Comparison of ENCODE assay signal across 18 mouse cellular contexts in genomic region chr4:66330600-66331285, GRCm38 (mm10).
A peak's percentile ranks its signal among the peaks of the same experiment; 100 is the strongest.
DNase-seq lines count a peak whose midpoint lies in the region; ATAC-seq and TF ChIP-seq lines count a peak whose summit lies in the region.
"Had no signal": no experiment of that assay in that cellular context is flagged by ENCODE, and none has a peak within 500 bp of the region (broad histone marks: within the 10 kb centered on the region; RNA-seq: fewer than 3 reads in every experiment).

No protein-coding gene starts in this region.

- no peak overlapping the region for H3K4me2 ChIP-seq in forebrain, embryonic 16.5 days (ENCODE audit: low read length)
- no peak overlapping the region for H3K4me2 ChIP-seq in intestine, embryonic 15.5 days (replicated peaks)
- no peak overlapping the region for H3K4me2 ChIP-seq in lung, postnatal 0 days (replicated peaks; ENCODE audit: low read depth, low read length)
- H3K4me2 ChIP-seq: embryonic facial prominence, embryonic 12.5 days; stomach, embryonic 15.5 days had no signal

- H3K27ac ChIP-seq in ES-Bruce4 (ENCODE audit: insufficient read depth, low read length) = 0 out of 2 replicates have a peak overlapping the region, but pooled peaks have one; percentile 54
- no peak overlapping the region for H3K27ac ChIP-seq in forebrain, embryonic 16.5 days (ENCODE audit: low read length)
- H3K27ac ChIP-seq in midbrain, embryonic 10.5 days (replicated peaks) = peak overlapping the region; percentile 75
- H3K27ac ChIP-seq in intestine, embryonic 15.5 days = no peak overlapping the region
- H3K27ac ChIP-seq in lung, postnatal 0 days (ENCODE audit: low read length) = no peak overlapping the region
- H3K27ac ChIP-seq: embryonic facial prominence, embryonic 12.5 days; left cerebral cortex, adult 2 months; stomach, embryonic 15.5 days had no signal

- peak; percentile 38 for DNase-seq in WW6 (ENCODE audit: low read depth, low spot score)
- DNase-seq in midbrain, embryonic 10.5 days (ENCODE audit: low spot score) = peak; percentile 44
- no peak for DNase-seq in lung, postnatal 36 days
- no peak for DNase-seq in T-cell, adult 2 months (ENCODE audit: low spot score)
- no peak for DNase-seq in lung, postnatal 0 days (ENCODE audit: low spot score)
- DNase-seq: cerebellum, adult 11-12 months; heart, postnatal 10 days; kidney, postnatal 36 days; lung, adult 2 months; right cerebral cortex, postnatal 25 days had no signal

- TF ChIP-seq EP300 in ES-Bruce4 (IDR thresholded peaks at IDR 0.05; ENCODE audit: insufficient read depth, low read depth, low read length) = peak; percentile 95
- no peak for TF ChIP-seq EP300 in lung, postnatal 0 days (IDR thresholded peaks at IDR 0.05)

- no peaks in the 10 kb centered on the region for H3K9me3 ChIP-seq in ES-Bruce4 (replicated peaks; ENCODE audit: control insufficient read depth, insufficient read depth, low read length, poor library complexity, severe bottlenecking)
- H3K9me3 ChIP-seq in forebrain, embryonic 16.5 days (ENCODE audit: control insufficient read depth, low read length) = no peaks in the 10 kb centered on the region
- H3K9me3 ChIP-seq in midbrain, embryonic 10.5 days (replicated peaks) = no peaks in the 10 kb centered on the region
- no peaks in the 10 kb centered on the region for H3K9me3 ChIP-seq in intestine, embryonic 15.5 days
- H3K9me3 ChIP-seq in lung, postnatal 0 days (ENCODE audit: low read length) = no peaks in the 10 kb centered on the region
- H3K9me3 ChIP-seq: embryonic facial prominence, embryonic 12.5 days; megakaryocyte, embryonic 14.5 days; stomach, embryonic 15.5 days had no signal

- no peak overlapping the region for H3K4me3 ChIP-seq in ES-Bruce4 (ENCODE audit: low read depth, low read length)
- H3K4me3 ChIP-seq in forebrain, embryonic 16.5 days (replicated peaks; ENCODE audit: low read length) = no peak overlapping the region
- H3K4me3 ChIP-seq in midbrain, embryonic 10.5 days = no peak overlapping the region
- H3K4me3 ChIP-seq in intestine, embryonic 15.5 days (replicated peaks) = no peak overlapping the region
- no peak overlapping the region for H3K4me3 ChIP-seq in lung, postnatal 0 days (ENCODE audit: low read depth, low read length)
- H3K4me3 ChIP-seq: embryonic facial prominence, embryonic 12.5 days; left cerebral cortex, adult 2 months; megakaryocyte, embryonic 14.5 days; stomach, embryonic 15.5 days had no signal

- peaks cover 3% of the 10 kb centered on the region for H3K27me3 ChIP-seq in ES-Bruce4 (ENCODE audit: control insufficient read depth, insufficient read depth, low read length, poor library complexity, severe bottlenecking)
- no peaks in the 10 kb centered on the region for H3K27me3 ChIP-seq in forebrain, embryonic 16.5 days (replicated peaks; ENCODE audit: control insufficient read depth, insufficient read depth, low read length)
- H3K27me3 ChIP-seq in midbrain, embryonic 10.5 days (ENCODE audit: low read depth, poor library complexity, severe bottlenecking) = no peaks in the 10 kb centered on the region
- no peaks in the 10 kb centered on the region for H3K27me3 ChIP-seq in intestine, embryonic 15.5 days (replicated peaks)
- no peaks in the 10 kb centered on the region for H3K27me3 ChIP-seq in lung, postnatal 0 days (replicated peaks; ENCODE audit: insufficient read depth, low read length)
- H3K27me3 ChIP-seq: embryonic facial prominence, embryonic 12.5 days; megakaryocyte, embryonic 14.5 days; stomach, embryonic 15.5 days had no signal

- ATAC-seq in forebrain, embryonic 16.5 days = peak; percentile 91
- no peak for ATAC-seq in intestine, embryonic 15.5 days
- no peak for ATAC-seq in lung, postnatal 0 days
- ATAC-seq: intestine, postnatal 0 days had no signal

- no peak overlapping the region for H3K9ac ChIP-seq in ES-Bruce4 (ENCODE audit: low read depth, poor library complexity, severe bottlenecking)
- no peak overlapping the region for H3K9ac ChIP-seq in forebrain, embryonic 16.5 days (replicated peaks; ENCODE audit: low read depth, low read length)
- H3K9ac ChIP-seq in intestine, embryonic 15.5 days = no peak overlapping the region
- H3K9ac ChIP-seq in lung, postnatal 0 days (replicated peaks; ENCODE audit: low read depth) = no peak overlapping the region
- H3K9ac ChIP-seq: embryonic facial prominence, embryonic 12.5 days; stomach, embryonic 15.5 days had no signal

- no peaks in the 10 kb centered on the region for H3K36me3 ChIP-seq in ES-Bruce4 (ENCODE audit: control insufficient read depth, insufficient read depth, low read length, poor library complexity, severe bottlenecking)
- no peaks in the 10 kb centered on the region for H3K36me3 ChIP-seq in forebrain, embryonic 16.5 days (ENCODE audit: control insufficient read depth, insufficient read depth)
- H3K36me3 ChIP-seq in midbrain, embryonic 10.5 days = no peaks in the 10 kb centered on the region
- H3K36me3 ChIP-seq in intestine, embryonic 15.5 days = no peaks in the 10 kb centered on the region
- no peaks in the 10 kb centered on the region for H3K36me3 ChIP-seq in lung, postnatal 0 days (ENCODE audit: insufficient read depth, low read length)
- H3K36me3 ChIP-seq: embryonic facial prominence, embryonic 12.5 days; stomach, embryonic 15.5 days had no signal

- WGBS in forebrain, embryonic 16.5 days = 5% methylated on average over 4 of the region's 4 CpGs
- WGBS in midbrain, embryonic 10.5 days = 13% methylated on average over 4 of the region's 4 CpGs
- WGBS in intestine, embryonic 15.5 days = 25% methylated on average over 4 of the region's 4 CpGs
- WGBS in lung, postnatal 0 days = 40% methylated on average over 4 of the region's 4 CpGs

- no peak for TF ChIP-seq POLR2A in ES-Bruce4 (IDR thresholded peaks at IDR 0.05; ENCODE audit: insufficient read depth, low read length)

- peaks cover 5% of the 10 kb centered on the region for H3K4me1 ChIP-seq in ES-Bruce4 (ENCODE audit: control insufficient read depth, insufficient read depth, low read length)
- H3K4me1 ChIP-seq in forebrain, embryonic 16.5 days (replicated peaks; ENCODE audit: control insufficient read depth, insufficient read depth, low read length) = peaks cover 6% of the 10 kb centered on the region
- peaks cover 21% of the 10 kb centered on the region for H3K4me1 ChIP-seq in midbrain, embryonic 10.5 days
- H3K4me1 ChIP-seq in intestine, embryonic 15.5 days (replicated peaks) = no peaks in the 10 kb centered on the region
- H3K4me1 ChIP-seq in lung, postnatal 0 days (ENCODE audit: insufficient read depth, low read depth, low read length) = no peaks in the 10 kb centered on the region
- H3K4me1 ChIP-seq: embryonic facial prominence, embryonic 12.5 days; megakaryocyte, embryonic 14.5 days; stomach, embryonic 15.5 days had no signal

- no peak for TF ChIP-seq CTCF in ES-Bruce4 (IDR thresholded peaks at IDR 0.05; ENCODE audit: low read depth, low read length)
- no peak for TF ChIP-seq CTCF in lung, postnatal 0 days (IDR thresholded peaks at IDR 0.05)

Comparison
In these comparisons a context has a peak if more than half of its experiments do, and no peak if none do; other contexts are left out.
1. H3K27ac ChIP-seq: peak in ES-Bruce4 (single experiment) and midbrain, embryonic 10.5 days (single experiment); none in forebrain, embryonic 16.5 days (single experiment), intestine, embryonic 15.5 days (single experiment) and lung, postnatal 0 days (single experiment).
2. DNase-seq: peak in WW6 (single experiment) and midbrain, embryonic 10.5 days (single experiment); none in lung, postnatal 36 days (single experiment), T-cell, adult 2 months (single experiment) and lung, postnatal 0 days (single experiment).